Mouse (Mus musculus): ENCODE results near the gene Otulin.

Otulin gene

GRCm38 (mm10) chr15:27616159-27616558 is 14.3 kb downstream of the Otulin start:
- DNase-seq (ENCODE audit: low spot score in 2 of 2), result no peak

GRCm38 (mm10) chr15:27613255-27613654 is 17.2 kb downstream of the Otulin start:
- no peak for DNase-seq (ENCODE audit: low spot score in 2 of 2)

GRCm38 (mm10) chr15:27612533-27613221 is 17.8 kb downstream of the Otulin start:
- DNase-seq (ENCODE audit: low spot score in 2 of 2), result no peak

DNA sequence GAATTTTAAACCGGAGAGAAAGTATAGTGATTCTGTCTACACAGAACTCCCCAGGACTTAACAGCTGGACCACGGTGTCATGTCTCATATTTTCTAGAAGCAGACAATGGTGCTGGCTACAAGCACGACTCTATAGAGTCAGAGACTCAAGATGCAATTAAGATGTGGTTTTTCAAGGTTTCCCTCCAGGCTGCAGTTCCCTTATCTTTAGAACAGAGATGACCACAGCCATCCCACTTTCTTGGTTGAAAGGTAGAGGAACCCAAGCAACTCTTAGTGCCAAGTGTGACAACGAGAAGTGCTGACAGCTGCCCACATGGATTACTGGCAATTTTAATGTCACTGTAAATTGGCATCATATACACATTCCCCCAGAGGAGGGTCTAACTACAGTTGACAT is 20.9 kb downstream of the Otulin start:
- DNase-seq (ENCODE audit: low spot score in 2 of 2), result no peak

DNA sequence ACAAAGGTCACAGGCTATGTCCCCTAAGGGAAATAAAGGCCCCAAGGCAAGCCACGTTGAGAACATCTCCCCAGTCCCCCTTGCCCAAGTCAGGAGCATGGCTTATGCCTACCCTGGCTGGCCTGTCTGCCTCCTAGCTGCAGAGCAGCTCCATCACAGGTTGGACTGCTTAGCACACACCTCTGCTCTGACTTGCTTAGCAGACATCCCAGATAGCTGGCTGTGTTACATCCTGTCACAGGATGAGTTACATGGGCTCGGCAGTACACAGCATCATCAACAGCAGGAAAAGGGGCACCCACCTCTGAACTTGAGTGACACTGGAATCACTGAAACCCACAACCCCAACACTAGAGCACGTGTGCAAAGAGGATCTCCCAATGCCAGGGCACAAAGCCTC is 25.2 kb downstream of the Otulin start:
- DNase-seq (ENCODE audit: low spot score in 2 of 2), result no peak

DNA sequence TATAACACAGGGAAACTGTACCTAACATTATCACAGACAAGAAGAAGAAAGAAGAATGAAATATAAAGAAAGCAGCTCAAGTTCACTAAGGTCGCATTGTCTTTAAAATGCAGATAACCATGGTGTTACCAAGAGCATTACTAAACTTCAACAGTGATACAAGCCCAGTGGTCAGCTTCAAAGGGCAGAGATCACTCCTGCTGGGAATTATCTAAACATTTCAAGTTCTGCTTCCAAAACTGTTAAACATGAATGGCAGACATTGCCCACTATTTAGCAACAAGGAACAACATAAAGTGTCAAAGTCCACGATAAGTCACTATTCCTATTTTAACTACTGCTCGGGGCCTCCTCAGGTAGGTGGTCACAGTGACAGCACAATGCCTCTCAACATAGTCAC is 25.9 kb downstream of the Otulin start:
- DNase-seq (ENCODE audit: low spot score in 2 of 2), result no peak

- DNase-seq (ENCODE audit: low spot score in 2 of 2), result no peak
These were observed 30.0 kb downstream of the Otulin start for GRCm38 (mm10) chr15:27600524-27600923.

DNA sequence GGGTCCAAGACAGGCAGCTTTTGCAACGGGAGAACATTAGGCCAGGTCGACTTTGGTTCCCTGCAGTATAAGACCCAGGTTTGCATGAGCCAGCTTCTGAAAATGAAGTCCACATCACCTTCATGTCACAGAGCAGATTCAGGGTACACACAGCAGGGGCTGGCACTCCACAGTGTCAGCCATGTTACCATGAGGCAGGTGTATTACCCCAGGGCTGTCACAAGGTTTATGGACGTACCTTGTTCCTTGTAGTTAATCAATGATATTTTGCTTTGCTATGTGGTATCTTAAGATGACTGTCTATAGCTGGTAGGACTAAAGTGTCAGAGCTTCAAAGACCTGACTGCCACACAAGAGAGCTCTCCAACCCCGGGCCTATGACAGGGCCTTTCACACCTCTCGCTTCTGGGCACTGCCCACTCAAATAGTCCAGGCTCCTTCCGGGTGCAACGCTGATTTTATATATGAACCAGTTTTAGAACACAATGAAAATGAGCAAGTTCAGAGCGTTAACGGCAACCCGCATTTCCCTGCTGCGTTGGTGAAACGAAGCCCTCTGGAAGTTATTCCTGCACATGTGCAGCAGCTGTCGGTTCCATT is 31.6 kb downstream of the Otulin start:
- DNase-seq (ENCODE audit: low spot score in 2 of 2), result no peak

- DNase-seq (ENCODE audit: low spot score in 2 of 2), result no peak
These were observed 33.0 kb downstream of the Otulin start for GRCm38 (mm10) chr15:27597516-27597915.

DNA sequence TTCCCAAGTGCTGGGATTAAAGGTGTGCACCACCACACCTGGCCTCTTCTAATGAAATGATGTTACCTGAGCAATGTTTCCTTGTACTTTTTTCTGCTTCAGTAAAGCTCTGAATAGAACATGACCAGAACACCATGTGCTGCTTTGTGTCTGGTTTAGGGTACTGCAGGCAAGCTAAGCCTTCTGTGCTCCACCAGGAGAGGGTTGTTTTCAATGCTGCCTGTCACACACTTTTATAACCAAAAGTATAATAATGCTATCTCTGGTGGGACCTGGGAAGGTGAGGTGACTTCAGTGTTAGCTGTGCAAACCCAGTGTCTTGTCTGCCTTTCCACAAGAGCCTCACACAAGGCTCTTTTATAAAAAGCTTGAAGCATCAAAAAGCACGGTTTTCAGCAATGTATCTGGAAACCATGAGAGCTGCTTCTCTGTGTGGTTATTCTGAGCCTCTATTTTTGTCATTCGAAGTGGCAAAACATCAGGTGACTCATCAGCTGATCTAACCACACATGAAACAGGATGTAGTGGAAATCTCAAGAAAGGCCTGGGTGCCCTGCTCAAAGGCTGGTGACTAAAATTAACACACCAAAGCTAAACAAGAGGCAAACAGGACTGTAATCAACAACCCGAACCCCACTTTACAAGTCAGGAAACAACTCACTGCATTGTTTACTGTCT is 33.9 kb downstream of the Otulin start:
- no peak for DNase-seq (ENCODE audit: low spot score in 2 of 2)

- DNase-seq (ENCODE audit: low spot score in 2 of 2), result no peak
These were observed 34.9 kb downstream of the Otulin start for GRCm38 (mm10) chr15:27595560-27595959.

- DNase-seq (ENCODE audit: low spot score in 2 of 2), result no peak
These were observed 35.5 kb downstream of the Otulin start for GRCm38 (mm10) chr15:27594973-27595372.

DNA sequence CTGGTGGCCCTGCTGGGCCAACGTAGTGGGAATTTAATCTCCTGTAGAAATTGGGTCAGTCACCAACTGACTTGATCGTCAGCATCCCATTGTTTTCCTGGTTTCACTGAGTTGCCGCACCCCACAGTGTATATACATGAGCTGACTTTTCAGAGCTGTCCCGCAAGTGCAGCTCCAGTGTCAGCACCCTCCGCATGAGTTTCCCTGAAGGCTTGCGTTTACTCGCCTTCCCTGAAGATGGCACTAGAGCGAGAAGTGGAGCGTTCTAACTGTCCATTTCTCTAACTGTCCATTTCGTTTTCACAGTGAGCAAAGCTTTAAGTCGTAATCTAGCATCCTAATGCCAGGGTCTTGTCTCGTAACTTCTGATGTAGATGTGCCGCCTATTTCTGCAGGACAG is 36.8 kb downstream of the Otulin start:
- no peak for DNase-seq (ENCODE audit: low spot score in 2 of 2)

GRCm38 (mm10) chr15:27592620-27593320 is 37.7 kb downstream of the Otulin start:
- no peak for DNase-seq (ENCODE audit: low spot score in 2 of 2)

GRCm38 (mm10) chr15:27590812-27591211 is 39.7 kb downstream of the Otulin start:
- no peak for DNase-seq (ENCODE audit: low spot score in 2 of 2)

GRCm38 (mm10) chr15:27588087-27588826 is 42.2 kb downstream of the Otulin start:
- no peak for DNase-seq (ENCODE audit: low spot score in 2 of 2)

DNA sequence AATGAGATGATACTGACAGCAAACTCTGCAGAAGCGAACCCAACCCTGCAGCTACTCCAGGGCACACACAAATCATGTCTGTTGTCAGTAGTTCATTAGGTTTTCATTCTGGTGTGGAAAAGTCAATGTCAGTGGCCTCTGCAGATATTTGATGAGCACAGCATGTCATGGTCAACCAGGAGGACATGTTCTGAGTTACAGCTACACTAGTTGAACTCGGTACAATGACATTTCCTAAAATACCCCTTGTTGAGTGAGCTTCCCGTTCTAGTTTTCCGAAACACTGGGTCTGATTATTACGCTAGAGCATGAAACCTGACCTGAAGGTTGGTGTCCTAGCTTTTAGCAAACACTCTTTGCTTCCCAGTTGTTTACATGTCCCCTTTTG is 44.4 kb downstream of the Otulin start:
- no peak for DNase-seq (ENCODE audit: low spot score in 2 of 2)

GRCm38 (mm10) chr15:27585466-27586092 is 44.9 kb downstream of the Otulin start:
- DNase-seq (ENCODE audit: low spot score in 2 of 2), result no peak

DNA sequence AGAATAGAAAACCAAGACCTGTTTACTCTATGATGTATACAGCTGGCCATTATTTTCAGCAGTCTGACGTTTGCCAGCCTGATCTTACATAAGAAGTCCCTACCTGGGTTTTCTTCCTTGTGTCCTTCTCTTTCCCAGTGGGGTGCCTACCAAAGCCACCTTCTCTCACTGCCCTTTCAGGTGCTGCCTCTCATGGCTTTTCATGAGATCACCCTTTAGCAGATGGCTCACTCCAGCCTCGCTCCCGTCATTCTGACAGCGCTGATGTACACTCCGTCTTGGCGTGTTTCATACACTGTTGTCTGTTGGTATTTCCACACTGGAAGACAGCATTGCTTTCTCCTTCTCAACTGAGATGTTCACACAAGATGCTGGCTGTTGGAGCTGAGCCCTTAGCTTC is 46.9 kb downstream of the Otulin start:
- DNase-seq (ENCODE audit: low spot score in 2 of 2), result no peak

- peak in 1 of 2 experiments; percentile 41 for DNase-seq (ENCODE audit: low spot score in 2 of 2)
These were observed 47.5 kb downstream of the Otulin start for GRCm38 (mm10) chr15:27583042-27583441.

GRCm38 (mm10) chr15:27582428-27582827 is 48.1 kb downstream of the Otulin start:
- no peak for DNase-seq (ENCODE audit: low spot score in 2 of 2)
